Mouse (Mus musculus): Measurements from ENCODE around the gene Qars. TPM values are rescaled to one million over a fixed set of nuclear protein-coding genes. Genes with fewer than 3 reads are reported as not detected.

Gene Qars
- 67.5 and 85.1 TPM in 2 replicates for total RNA-seq (2015; ENCODE audit: low replicate concordance)
- total RNA-seq (2017; ENCODE audit: low replicate concordance), result 78.3 and 79.2 TPM in 2 replicates

DNA sequence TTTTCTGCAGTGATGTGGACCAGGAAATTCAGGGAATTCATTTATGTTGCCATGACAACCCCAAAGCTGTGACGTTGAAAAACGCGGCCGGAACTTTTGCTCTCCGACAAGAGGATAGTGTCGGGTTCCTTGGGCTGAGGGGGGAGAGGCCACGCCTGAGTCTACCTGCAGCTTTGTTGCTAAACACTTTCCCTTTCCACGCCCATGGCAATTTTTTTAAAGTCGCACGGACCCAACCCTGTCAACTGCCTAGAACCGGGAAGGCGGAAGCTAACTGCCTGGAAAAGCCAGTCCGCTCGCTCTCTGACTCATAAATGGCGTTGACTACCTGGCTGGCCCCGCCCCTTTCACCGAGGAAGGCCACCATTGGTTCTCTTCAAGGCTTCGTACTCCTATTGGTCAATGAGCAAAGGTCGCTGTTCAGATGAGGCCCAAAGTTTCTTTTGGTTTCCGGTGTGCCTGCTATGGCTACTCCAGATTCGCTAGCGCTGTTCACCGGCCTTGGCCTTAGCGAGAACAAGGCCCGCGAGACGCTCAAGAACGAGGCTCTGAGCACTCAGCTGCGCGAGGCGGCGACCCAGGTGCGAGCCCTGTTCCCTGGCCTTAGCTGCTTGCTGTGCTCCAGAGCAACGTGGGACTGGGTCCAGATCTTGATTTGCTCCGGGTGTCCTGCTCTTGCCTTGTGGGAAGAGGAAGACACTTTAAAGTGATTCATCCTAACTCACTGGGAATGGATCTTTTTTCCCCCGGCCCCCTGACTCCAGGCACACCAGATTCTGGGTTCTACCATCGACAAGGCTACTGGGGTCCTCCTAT is at the start of gene Qars:
TSS of gene Qars (plus strand) at position 88 of the 816 bp plus-strand sequence.
- ATAC-seq (replicated peaks; ENCODE audit: low FRiP score, poor library complexity, severe bottlenecking), result peak; percentile 98

DNA sequence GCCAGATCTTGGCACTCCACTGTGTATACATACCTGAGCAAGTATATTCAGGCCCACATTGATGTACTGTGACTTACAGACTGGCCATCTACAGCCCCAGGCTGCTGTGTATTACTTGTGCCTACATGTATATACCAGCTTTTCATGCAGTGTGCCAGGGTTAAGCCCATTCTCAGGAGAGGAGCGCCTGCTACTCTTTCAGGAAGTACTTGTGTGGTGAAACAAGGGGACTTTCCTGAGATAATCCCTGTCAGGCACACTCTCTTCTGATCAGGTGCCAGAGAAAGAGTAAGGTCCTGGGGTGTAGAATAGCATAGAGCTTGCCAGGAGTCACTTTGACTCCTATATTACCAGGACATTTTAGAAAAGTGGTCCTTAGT is 47.6 kb upstream of the Qars start:
- ATAC-seq (replicated peaks; ENCODE audit: low FRiP score, poor library complexity, severe bottlenecking), result no peak

DNA sequence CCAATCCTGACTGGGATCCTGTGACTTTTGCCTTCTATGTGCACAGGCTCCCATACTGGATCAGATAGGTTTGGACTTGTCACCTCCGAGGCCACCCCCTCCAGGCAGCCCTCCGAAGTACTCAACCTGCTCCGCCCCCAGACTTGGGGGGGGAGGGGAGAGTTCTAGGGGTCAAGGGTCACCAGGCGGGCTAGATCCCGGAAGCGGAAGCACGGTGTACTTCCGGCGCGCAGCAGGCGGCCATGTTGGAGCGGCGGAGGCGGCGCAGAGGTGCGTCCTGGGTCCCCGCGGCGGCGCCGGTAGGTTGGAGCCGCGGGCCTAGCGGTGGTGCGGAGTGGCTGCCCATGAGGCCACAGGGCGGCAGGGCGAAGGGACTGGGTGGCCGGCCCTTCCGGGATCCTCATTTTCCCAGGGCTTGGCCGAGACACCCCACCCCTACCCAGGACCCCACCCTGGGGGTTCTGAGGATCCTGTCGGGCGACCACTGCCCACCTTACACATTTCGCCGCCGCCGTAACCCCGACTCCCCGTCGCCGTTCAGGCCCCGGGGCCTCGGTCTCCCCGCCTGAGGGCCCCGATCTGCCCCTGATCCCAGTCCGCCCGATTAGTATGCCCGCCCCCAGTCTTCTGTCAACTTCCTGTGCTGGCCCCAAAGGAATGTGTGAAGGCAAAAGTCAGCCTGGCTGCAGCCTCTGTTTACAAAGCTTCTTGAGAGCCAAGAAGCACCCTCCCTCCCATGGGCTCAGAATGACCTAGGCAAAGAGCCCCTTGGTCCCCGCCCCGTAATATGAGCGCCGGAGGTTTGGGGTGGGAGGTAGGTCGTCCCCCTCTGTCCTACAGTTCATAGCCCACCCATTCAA is 47.0 kb upstream of the Qars start, which contains the start of gene Ccdc71:
TSS of gene Ccdc71 (plus strand) at position 209 of the 860 bp plus-strand sequence.
- ATAC-seq (replicated peaks; ENCODE audit: low FRiP score, poor library complexity, severe bottlenecking), result peak; percentile 89

DNA sequence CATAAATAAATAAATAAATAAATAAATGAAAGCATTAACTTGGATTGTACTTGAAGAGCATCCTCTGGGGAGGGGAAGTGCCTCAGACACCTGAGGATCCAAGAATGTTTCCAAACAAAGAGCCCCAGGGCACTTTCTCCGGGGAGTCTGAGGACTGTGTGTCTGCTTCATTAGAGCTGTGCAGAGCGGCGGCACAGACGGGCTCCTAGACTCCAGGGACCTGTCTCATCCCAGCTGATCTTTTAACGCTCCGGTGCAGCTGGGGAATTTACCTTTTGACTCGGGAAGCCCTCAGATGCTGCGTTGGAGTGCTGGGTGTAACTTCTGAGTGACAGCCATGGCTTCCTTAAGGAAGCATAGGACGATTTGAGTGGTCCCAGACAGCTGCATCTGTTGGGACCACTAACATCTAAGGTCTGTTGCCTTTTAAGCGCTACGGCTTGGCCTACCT is 46.3 kb upstream of the Qars start, which contains the start of gene Klhdc8b:
TSS of gene Klhdc8b (minus strand) at position 401 of the 451 bp plus-strand sequence.
- ATAC-seq (replicated peaks; ENCODE audit: low FRiP score, poor library complexity, severe bottlenecking), result no peak

DNA sequence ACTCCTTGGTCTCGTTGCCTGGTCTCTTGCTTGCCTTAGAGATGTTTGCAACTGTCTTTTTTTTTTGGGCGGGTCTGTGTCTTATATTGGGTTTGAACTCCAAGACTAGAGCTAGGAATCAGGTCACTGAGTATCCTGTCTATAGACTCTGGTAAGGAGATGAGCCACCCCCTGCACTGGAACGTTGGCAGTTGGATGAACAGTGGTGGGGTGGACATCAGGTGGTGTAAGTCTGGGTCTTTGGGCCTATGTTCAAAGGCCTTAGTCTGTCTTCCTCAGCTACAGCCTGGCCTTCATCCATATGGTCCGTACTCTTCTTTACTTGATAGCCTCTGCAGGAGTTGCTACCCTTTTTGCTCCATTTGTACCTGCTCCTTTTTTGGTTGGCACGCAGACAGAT is 45.8 kb upstream of the Qars start:
- no peak for ATAC-seq (replicated peaks; ENCODE audit: low FRiP score, poor library complexity, severe bottlenecking)

DNA sequence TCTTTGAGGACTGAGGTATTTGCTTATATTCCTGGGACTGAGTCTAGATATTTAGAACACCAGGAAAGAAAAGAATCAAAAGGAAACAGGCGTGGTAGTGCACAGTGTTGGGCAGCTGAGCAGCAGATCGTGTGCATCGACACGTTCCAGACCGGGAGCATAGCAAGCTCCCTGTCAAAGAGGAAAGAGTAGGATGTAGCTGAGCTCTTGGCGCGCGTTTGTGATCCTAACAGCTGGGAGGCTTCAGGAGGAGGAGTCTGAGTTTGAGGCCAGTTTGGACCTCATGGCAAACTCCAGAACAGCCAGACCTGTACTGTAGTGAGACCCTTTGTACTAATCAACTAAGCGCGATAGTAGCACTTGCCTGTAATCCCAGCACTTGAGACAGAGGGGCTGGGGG is 45.3 kb upstream of the Qars start:
- no peak for ATAC-seq (replicated peaks; ENCODE audit: low FRiP score, poor library complexity, severe bottlenecking)

DNA sequence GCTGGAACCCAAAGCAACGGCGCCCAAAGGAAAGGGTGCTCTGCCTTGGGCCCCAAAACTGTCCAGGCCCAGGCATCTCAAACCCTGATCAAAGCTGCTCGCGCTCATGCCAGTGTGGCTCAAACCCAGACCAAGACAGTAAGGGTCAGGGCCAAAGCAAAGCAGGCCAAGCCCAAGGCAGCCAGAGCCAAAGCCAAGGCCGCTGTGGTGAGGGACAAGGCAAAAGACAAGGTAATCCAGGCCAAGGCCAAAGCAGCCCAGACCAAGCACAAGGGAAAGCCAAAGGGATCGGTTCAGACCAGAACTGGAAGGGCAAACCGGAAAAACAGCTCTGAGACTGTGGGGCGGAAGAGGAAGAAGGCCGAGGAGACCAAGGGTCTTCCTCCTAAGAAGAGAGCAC is 43.8 kb upstream of the Qars start:
- no peak for ATAC-seq (replicated peaks; ENCODE audit: low FRiP score, poor library complexity, severe bottlenecking)

DNA sequence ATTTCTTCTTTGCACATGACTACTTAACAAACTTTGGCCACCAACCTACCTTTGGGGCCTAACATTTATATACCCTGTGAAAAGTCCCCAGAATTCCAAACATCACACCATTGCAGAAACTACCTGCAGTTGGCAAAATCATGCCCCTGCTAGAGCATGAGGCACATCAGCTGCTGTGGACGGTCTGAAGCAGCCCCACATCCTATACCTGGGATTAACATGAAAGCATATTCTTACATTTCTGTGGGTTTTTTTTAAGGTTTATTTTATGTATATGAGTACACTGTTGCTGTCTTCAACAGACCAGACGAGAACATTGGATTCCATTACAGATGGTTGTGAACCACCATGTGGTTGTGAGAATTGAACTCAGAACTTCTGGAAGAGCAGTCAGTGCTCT is 41.3 kb upstream of the Qars start:
- no peak for ATAC-seq (replicated peaks; ENCODE audit: low FRiP score, poor library complexity, severe bottlenecking)

DNA sequence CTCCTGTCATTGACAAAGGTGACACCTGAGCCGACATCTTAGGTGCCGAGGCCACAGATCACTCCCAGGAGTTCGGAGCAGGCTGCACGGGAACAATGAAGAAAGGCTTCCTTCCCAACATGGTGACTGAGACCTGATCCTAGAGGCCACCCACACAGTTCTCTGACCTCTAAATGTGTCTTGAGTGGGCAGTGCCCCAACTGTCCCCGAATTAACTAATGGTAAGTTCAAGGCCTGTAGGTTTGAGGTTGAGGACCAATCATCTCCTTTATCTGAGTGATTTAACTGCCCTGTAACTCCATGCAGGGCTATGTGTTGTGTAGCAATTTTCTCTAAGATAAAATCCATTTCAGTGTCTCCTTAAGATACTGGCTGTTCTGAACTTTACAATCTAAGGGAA is 38.1 kb upstream of the Qars start:
- ATAC-seq (replicated peaks; ENCODE audit: low FRiP score, poor library complexity, severe bottlenecking), result no peak

DNA sequence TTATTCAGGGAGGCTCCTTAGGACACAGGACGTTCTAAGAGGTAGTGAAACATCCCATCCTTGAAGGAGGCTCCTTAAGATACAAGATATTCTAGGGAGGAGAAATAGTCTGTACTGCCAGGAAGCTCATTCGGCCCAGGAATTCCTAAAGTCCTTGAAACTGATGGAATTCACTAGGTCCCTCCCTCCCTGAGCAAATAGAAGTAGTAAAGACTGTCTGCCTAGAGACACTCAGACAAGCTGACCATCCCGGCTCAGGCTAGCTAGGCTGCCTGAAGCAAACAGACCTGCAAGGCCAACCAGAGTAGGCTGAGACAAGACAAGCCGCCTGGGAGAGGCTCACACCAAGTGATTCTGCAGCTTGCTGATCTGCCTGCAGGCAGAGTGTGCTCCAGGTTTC is 37.7 kb upstream of the Qars start:
- no peak for ATAC-seq (replicated peaks; ENCODE audit: low FRiP score, poor library complexity, severe bottlenecking)

DNA sequence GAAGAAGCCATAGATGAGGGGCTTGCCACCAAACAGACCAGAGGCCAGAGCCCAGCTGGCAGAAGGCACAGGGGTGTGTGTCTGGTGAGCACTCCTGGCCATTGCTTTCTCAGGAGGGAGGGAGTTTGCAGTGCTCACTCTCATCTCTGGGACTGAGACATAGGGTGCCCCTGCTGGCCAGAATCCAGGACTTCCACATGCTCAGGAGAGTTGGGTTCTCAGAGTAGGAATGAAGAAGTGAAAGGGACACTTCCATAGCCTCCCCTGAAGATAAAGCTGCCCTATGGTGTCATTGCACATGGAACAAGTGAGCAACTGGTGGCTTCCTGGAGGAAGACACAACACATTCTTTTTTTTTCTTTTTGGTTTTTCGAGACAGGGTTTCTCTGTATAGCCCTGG is 33.0 kb upstream of the Qars start:
- ATAC-seq (replicated peaks; ENCODE audit: low FRiP score, poor library complexity, severe bottlenecking), result 0 out of 2 replicates have a peak, but pooled peaks have one; percentile 14

DNA sequence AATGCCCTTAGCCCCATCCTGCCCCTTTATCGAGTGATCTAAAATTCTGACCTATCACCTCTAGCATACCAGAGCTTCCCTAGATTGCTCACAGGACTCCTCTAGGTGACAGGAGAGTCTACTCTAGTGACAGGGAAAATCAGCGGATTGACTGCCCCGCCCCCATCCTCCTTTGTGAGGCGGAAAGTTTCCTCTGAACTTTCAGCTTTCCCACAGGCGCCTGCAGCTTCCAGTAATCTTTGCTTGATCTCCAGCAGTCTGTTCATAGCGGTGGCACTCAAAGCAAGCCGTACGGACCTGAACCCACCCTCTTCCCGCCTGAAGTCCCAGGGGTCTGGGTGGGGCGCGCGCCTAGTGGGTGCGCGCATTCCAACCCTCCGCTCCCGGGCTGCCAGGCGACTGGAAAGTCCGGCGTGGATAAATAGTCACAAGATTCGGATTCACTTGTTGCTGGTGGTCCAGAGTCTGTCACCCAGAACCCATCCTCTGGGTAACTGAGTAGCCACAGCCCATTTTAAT is 28.8 kb upstream of the Qars start:
- no peak for ATAC-seq (replicated peaks; ENCODE audit: low FRiP score, poor library complexity, severe bottlenecking)

DNA sequence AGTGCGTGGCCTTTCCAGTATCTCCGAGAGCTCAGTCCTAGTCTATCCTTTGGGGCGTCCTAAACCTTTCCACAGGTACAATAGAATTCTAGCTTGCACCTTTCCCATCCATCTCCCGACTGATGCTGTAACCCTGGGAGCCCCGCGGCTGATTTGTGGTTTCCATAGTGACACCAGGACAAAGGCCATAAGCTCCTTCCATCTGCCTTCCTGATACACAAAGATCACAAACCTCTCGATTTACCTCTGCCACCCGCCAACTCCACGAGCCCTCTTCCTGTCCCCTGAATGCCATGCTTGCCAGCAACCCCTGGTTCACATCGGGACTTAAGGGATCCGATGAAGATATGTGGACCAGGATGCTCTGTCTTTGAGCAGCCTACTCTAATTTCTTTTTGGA is 28.3 kb upstream of the Qars start:
- no peak for ATAC-seq (replicated peaks; ENCODE audit: low FRiP score, poor library complexity, severe bottlenecking)

DNA sequence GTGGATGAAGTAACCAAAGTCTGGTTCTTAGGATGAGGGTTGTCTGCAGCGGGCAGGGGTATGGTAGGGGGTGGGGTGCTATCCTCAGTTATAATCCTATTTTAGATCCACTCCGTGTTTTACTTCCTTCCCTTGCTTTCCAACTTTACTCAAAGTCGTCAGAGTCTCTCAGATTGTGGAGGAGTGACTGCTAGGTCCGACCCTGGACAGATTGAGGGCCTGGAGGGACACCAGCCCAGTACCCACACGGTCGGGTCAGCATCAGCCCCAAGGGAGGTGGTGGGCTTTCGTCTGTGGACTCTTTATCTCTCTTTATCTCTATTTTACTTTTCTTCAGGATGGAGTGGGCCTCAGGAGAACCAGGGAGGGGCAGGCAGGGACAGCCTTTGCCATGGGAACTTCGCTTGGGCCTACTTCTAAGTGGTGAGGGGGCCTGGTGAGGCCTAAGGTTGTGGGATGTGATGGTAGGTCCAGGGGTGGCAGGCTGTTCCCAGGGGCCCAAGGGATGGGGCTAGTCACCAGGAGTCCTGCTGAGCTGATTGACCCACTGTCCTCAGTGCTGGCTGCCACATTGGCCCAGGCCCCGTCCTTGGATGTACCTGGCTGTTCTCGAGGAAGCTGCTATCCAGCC is 27.7 kb upstream of the Qars start, which contains the start of gene Lamb2:
TSS of gene Lamb2 (plus strand) at position 16 of the 631 bp plus-strand sequence.
- no peak for ATAC-seq (replicated peaks; ENCODE audit: low FRiP score, poor library complexity, severe bottlenecking)

DNA sequence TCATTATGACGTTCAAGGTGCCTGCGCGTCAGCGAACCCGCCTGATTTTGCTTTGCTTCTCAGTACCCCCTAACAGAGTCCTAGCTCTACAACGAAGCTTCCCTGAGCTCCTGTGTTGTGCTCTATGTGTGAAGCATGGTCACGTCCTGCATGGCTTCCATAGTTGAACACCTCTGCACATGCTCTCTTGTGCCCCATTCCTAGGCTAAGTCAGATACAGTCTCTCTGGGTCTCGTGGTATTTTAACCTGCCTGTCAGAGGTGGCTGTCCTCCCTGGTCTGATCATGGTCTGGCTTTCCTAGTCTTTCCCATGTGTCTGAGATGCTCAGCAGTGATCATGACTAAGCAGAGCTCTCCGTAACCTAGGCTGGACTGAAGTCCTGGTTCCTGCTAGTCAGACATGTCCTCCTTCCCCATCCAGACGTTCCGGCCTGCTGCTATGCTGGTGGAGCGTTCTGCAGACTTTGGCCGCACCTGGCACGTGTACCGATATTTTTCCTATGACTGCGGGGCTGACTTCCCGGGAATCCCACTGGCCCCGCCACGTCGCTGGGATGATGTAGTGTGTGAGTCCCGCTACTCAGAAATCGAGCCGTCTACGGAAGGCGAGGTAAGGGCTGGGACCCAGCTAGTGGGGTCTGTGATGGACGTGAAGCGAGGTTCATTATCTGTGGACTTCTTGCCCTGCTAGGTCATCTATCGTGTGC is 26.5 kb upstream of the Qars start:
- no peak for ATAC-seq (replicated peaks; ENCODE audit: low FRiP score, poor library complexity, severe bottlenecking)

DNA sequence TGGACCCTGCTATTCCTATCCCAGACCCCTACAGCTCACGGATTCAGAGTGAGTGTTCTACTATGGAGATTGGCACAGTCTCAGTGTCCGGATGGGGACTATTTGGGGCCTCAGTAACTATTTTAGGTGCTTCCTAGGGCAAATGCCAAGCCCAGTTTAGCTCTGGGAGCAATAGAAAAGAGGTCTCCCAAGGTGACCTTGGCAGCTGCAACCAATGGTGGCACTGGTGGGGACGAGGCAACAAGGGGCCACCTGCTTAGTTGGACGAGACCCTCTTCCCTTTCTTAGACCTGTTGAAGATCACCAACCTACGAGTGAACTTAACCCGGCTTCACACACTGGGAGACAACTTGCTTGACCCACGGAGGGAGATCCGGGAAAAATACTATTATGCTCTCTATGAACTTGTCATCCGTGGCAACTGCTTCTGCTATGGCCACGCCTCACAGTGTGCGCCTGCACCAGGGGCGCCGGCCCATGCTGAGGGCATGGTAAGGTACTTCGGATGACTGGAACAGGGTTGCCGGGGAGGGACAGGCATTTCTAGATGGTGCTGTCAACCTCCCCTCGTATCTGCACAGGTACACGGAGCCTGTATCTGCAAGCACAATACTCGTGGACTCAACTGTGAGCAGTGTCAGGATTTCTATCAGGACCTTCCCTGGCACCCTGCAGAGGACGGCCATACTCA is 25.8 kb upstream of the Qars start:
- ATAC-seq (replicated peaks; ENCODE audit: low FRiP score, poor library complexity, severe bottlenecking), result no peak

DNA sequence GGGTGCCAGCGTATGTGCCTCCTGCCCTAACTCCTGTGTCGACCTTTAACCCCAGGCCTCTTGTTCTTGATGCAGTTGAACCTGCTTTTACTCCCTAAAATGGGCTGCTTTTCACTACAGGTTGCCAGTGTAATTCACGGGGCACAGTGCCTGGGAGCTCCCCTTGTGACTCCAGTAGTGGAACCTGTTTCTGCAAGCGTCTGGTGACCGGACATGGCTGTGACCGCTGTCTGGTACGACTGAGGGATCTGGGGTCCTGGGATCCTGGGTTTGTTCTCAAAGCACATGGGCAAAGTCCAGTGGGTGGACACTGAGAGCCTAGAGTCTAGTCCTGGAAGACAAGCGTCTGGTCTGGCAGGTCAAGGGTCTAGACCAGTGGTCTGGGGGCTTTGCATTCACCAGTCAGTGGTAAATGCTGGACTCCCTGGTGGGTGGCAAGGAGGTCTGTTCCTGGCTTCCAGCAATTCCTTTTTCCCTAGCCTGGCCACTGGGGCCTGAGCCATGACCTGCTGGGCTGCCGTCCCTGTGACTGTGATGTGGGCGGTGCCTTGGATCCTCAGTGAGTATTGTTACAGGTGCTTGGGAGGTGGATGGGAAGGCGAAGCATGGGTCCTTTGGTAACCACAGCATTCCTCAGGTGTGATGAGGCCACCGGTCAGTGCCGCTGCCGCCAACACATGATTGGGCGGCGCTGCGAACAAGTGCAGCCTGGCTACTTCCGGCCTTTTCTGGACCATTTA is 24.3 kb upstream of the Qars start:
- no peak for ATAC-seq (replicated peaks; ENCODE audit: low FRiP score, poor library complexity, severe bottlenecking)

DNA sequence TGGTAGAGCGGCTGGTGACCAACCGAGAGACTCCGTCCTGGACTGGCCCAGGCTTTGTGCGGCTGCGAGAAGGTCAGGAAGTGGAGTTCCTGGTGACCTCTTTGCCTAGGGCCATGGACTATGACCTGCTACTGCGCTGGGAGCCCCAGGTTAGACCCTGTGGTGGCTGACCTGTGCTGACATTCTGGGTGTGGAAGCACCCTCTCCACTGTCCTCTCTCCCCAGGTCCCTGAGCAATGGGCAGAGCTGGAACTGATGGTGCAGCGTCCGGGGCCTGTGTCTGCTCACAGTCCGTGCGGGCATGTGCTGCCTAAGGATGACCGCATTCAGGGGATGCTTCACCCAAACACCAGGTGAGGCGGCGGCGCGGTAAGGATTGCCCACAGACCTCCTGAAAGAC is 23.5 kb upstream of the Qars start:
- no peak for ATAC-seq (replicated peaks; ENCODE audit: low FRiP score, poor library complexity, severe bottlenecking)

All from erythroid progenitor cell, adult 5-6 weeks (primary cell).